29 mouse cellular contexts compared by ENCODE assay signal in the genomic region with DNA sequence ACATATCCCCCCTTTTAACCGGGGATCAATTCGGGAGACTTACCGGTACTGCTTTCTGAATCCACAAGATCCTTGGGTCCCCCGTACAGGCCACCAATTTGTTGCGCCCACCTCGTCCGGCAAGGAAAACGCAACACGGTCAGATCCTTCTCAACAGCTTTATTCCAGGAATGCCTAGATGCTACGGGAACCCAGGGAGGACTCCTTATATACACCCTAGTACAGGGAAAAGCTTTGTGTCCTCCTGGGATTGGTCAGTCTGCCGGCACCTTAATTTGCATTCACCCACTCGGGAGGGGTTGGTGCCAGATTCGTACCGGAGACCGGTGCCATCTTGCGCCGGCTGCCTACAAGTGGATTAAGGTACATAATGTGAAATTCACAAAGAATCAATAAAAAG. TPM values are rescaled to one million over a fixed set of nuclear protein-coding genes. Genes with fewer than 3 reads are reported as not detected.
"Had no signal": no experiment of that assay in that cellular context is flagged by ENCODE, and none has a peak within 500 bp of the region (broad histone marks: within the 10 kb centered on the region; RNA-seq: fewer than 3 reads in every experiment).

No protein-coding gene starts in this region.

- H3K4me1 ChIP-seq: liver, embryonic 15.5 days; lung, embryonic 15.5 days; megakaryocyte, embryonic 14.5 days; midbrain, embryonic 13.5 days; midbrain, embryonic 15.5 days; neural tube, embryonic 12.5 days; stomach, embryonic 15.5 days had no signal

- H3K27me3 ChIP-seq: midbrain, embryonic 13.5 days; midbrain, embryonic 15.5 days; neural tube, embryonic 12.5 days; stomach, embryonic 15.5 days had no signal

- H3K4me3 ChIP-seq: liver, embryonic 15.5 days; lung, embryonic 15.5 days; megakaryocyte, embryonic 14.5 days; midbrain, embryonic 13.5 days; midbrain, embryonic 15.5 days; neural tube, embryonic 12.5 days; stomach, embryonic 15.5 days had no signal

- H3K9me3 ChIP-seq: liver, embryonic 15.5 days; lung, embryonic 15.5 days; midbrain, embryonic 15.5 days; stomach, embryonic 15.5 days had no signal

- ATAC-seq: liver, postnatal 0 days; lung, postnatal 0 days; midbrain, embryonic 13.5 days; midbrain, embryonic 15.5 days had no signal

- DNase-seq: liver, postnatal 0 days; lung, adult 2 months; lung, postnatal 14 days; lung, postnatal 36 days; retina, postnatal 1 day; right cerebral cortex, adult 18-20 months; right cerebral cortex, postnatal 25 days; right cerebral cortex, postnatal 4 days; thymus, adult 2 months; thymus, postnatal 25 days; thymus, postnatal 4 days had no signal

- H3K27ac ChIP-seq: liver, embryonic 15.5 days; lung, embryonic 15.5 days; macrophage; midbrain, embryonic 13.5 days; midbrain, embryonic 15.5 days; neural tube, embryonic 12.5 days; stomach, embryonic 15.5 days; stomach, postnatal 0 days had no signal

- H3K9ac ChIP-seq: liver, embryonic 15.5 days; liver, postnatal 0 days; lung, embryonic 15.5 days; midbrain, embryonic 13.5 days; midbrain, embryonic 15.5 days; neural tube, embryonic 12.5 days; stomach, embryonic 15.5 days had no signal

- H3K36me3 ChIP-seq: liver, embryonic 15.5 days; lung, embryonic 15.5 days; midbrain, embryonic 13.5 days; midbrain, embryonic 15.5 days; neural tube, embryonic 12.5 days; stomach, embryonic 15.5 days had no signal

- H3K4me2 ChIP-seq: liver, embryonic 15.5 days; lung, embryonic 15.5 days; midbrain, embryonic 11.5 days; midbrain, embryonic 13.5 days; midbrain, embryonic 15.5 days; neural tube, embryonic 12.5 days; stomach, embryonic 15.5 days had no signal

RNA-seq across cellular contexts. Expression of gene Gm34653, which starts 0.8 kb away (rescaled TPM):
- total RNA-seq: midbrain, postnatal 0 days; monocyte, adult 5-6 weeks had no signal
- polyA plus RNA-seq: liver, embryonic 15.5 days; lung, adult 2 months; lung, embryonic 15.5 days; lung, postnatal 0 days; macrophage; midbrain, embryonic 11.5 days; midbrain, embryonic 15.5 days; neural tube, embryonic 12.5 days; neural tube, embryonic 14.5 days; small intestine, adult 2 months; spleen, adult 2 months; stomach, embryonic 15.5 days; stomach, postnatal 0 days; testis, adult 2 months; thymus, adult 2 months had no signal

RNA-seq across cellular contexts. Expression of gene Cutal, which starts 40.6 kb away (rescaled TPM):
- total RNA-seq: megakaryocyte progenitor cell, adult 5-6 weeks; midbrain, postnatal 0 days; monocyte, adult 5-6 weeks had no signal
- polyA plus RNA-seq: macrophage; neural tube, embryonic 12.5 days; neural tube, embryonic 14.5 days; spleen, adult 2 months had no signal
